Mouse (Mus musculus) olfactory bulb, adult 2 months (tissue): ENCODE data around the gene Pnrc1.

ENCODE experiments used
- CTCF ChIP-seq: fragments of 200-500 bp; IDR thresholded peaks from 2 replicates; pipeline ENCODE4 v1.5.1; 2012; ENCODE audit warnings: low read depth, mild to moderate bottlenecking, low read length, moderate library complexity; ENCODE audit not compliant: insufficient read depth
- POLR2A ChIP-seq: fragments of 200-500 bp; IDR thresholded peaks from 2 replicates; pipeline ENCODE4 v1.6.1; 2012; ENCODE audit warnings: mild to moderate bottlenecking, low read depth, low read length, moderate library complexity; ENCODE audit not compliant: insufficient read depth

- TF ChIP-seq POLR2A = no peak
- TF ChIP-seq CTCF = no peak
These were observed 62.8 kb downstream of the Pnrc1 start for GRCm38 (mm10) chr4:33227164-33227563.
